Mouse (Mus musculus): ENCODE data around the gene Irx4. TPM values are rescaled to one million over a fixed set of nuclear protein-coding genes. Genes with fewer than 3 reads are reported as not detected.
A peak's percentile ranks its signal among the peaks of the same experiment; 100 is the strongest.

Irx4 gene
- polyA plus RNA-seq, 1 experiment from 2014 or later: 44.3 TPM

DNA sequence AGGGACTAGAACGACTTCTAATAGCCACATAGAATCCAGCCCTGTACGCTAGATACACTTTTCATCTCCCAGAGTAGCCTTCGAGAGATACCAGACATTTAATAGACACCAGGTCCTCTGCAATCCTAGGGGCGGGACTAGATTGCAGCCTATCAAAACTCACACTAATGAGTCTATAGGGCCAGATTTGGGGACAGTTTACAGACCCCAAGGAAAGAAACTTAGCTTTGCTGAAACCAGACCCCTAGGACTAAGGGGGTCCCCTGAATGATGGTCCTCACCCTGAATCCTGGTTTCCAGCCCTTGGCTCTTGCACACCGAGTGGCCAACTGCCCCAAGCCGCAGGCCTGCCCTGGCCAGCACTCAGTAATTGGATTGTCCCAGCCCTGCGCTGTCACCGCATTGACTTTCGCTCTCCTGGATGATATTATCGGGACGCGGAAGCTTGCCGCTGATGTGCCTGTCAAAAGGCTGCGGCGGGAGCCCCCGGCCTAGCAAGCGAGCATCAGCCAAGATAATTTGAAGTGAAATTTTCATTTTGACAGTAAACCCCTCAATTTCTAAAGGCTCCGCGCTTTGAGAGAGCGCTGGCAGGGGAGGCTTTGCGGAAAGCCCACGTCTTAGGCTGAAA is 10.3 kb downstream of the Irx4 start:
- H3K9ac ChIP-seq: peak overlapping the region; percentile 47
- no peaks in the 10 kb centered on the region for H3K36me3 ChIP-seq
- H3K4me1 ChIP-seq (replicated peaks): peaks cover 86% of the 10 kb centered on the region
- H3K4me3 ChIP-seq: peak overlapping the region; percentile 37
- no peak for ATAC-seq (replicated peaks; ENCODE audit: insufficient number of reproducible peaks, insufficient read depth, low FRiP score, low read depth)
- peaks cover 77% of the 10 kb centered on the region for H3K27me3 ChIP-seq
- 7% methylated on average over 22 of the region's 22 CpGs for WGBS
- H3K27ac ChIP-seq: peak overlapping the region; percentile 61
- H3K4me2 ChIP-seq: peak overlapping the region; percentile 65
- no peaks in the 10 kb centered on the region for H3K9me3 ChIP-seq (replicated peaks)

DNA sequence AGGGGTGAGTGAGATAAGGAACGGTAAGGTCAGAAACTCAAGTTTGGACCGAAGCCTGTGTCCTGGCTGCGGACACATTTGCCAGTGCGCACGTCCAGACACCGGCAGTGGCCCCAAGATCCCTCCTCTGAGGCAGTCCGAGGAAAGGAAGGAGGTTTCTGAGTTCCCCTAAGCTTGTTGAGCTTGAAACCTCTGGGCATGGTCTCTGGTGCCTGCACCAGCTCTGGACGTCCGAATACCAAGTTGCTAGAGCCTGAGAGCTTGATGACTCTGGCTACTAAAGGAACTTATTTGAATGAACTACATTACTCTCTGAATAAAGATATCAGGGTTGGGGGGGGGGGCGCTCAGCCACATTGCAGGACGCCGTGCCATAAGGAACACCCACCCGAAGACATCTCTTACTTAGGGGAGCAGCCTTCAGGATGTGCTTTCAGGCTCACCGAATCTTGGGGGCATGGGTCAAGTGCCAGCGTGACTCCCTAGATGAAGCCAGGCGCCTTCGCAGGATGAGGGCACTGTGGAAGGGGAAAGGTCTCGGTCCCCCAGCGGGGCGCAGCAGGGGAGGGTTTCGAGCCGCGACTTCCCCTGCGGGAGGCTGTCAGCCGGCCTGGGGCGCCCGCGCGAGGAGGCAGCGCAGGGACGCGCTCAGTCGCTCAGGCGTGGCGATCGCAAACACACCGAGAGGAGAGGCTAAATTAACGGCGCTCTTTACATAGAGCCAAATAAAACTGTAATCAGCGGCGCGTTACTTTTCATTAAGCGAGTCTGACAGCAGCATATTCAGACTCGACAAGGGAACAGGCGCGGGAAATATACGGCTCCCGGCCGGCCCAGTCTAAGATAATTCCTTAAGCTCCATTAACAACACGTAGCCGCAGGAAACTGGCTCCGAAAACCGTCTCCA is 11.3 kb downstream of the Irx4 start:
- Histone ChIP-seq H3K4me3 (peak overlapping the region; percentile 37), H3K27me3 (peaks cover 68% of the 10 kb centered on the region), H3K4me1 (replicated peaks) (peaks cover 88% of the 10 kb centered on the region), H3K4me2 (peak overlapping the region; percentile 65), H3K27ac (peak overlapping the region; percentile 61), H3K9ac (peak overlapping the region; percentile 47), H3K9me3 (replicated peaks) (no peaks in the 10 kb centered on the region), H3K36me3 (no peaks in the 10 kb centered on the region)
- no peak for ATAC-seq (replicated peaks; ENCODE audit: insufficient number of reproducible peaks, insufficient read depth, low FRiP score, low read depth)
- 2% methylated on average over 53 of the region's 53 CpGs for WGBS

DNA sequence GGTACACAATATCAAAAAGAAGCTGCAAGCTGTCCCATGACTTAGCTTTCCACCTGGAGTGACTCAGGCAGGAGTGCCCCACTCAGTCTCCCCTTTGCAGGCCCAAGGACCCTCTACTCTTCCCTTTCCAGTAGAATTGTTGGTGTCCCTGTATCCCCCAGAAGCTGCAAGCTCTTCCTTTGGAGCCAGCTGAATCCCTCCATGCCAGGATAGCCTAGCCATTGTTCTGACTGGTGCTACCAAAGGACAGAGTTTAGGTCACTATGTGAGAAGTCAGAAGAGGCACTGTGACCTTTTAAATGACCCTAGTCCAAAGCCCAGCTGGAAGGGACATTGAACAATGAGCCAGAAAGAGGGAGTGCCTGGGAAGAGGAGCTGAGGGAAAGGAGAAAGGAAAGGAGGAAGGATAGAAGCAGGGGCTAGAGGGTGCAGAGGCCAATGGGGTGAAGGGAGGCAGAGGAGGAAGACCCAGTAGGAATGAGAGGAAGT is 12.6 kb downstream of the Irx4 start:
- H3K4me2 ChIP-seq: 0 out of 2 replicates have a peak overlapping the region, but pooled peaks have one; percentile 65
- peaks cover 84% of the 10 kb centered on the region for H3K4me1 ChIP-seq (replicated peaks)
- no peaks in the 10 kb centered on the region for H3K36me3 ChIP-seq
- H3K27ac ChIP-seq: peak overlapping the region; percentile 61; the same call in 1 of the 2 replicates
- no peaks in the 10 kb centered on the region for H3K9me3 ChIP-seq (replicated peaks)
- H3K4me3 ChIP-seq: no peak overlapping the region
- H3K9ac ChIP-seq: no peak overlapping the region
- H3K27me3 ChIP-seq: peaks cover 56% of the 10 kb centered on the region
- ATAC-seq (replicated peaks; ENCODE audit: insufficient number of reproducible peaks, insufficient read depth, low FRiP score, low read depth): no peak

DNA sequence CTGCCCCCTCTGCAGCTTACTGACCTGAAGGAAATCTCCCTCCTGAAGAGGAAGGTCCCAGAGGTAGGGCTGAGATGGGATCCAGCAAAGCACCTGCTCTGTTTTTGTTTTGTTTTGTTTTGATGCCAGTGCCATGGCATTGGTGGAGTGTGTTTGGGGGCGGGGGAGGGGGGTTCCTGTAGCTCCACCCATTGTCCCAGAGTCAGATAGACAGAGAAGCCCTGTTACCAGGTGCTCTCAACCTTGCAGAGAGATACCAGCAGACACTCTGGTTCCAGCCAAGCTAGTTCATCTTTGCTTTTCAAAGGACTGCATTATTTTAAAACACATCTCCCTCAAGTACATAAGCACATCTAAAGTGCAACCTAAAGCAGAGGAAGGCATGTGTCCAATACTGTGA is 13.3 kb downstream of the Irx4 start:
- H3K9ac ChIP-seq: no peak overlapping the region
- peaks cover 49% of the 10 kb centered on the region for H3K27me3 ChIP-seq
- 24% methylated on average over 1 of the region's 1 CpGs for WGBS
- no peak overlapping the region for H3K4me2 ChIP-seq
- no peak overlapping the region for H3K4me3 ChIP-seq
- H3K4me1 ChIP-seq (replicated peaks): peaks cover 82% of the 10 kb centered on the region
- no peaks in the 10 kb centered on the region for H3K36me3 ChIP-seq
- no peak for ATAC-seq (replicated peaks; ENCODE audit: insufficient number of reproducible peaks, insufficient read depth, low FRiP score, low read depth)
- H3K27ac ChIP-seq: no peak overlapping the region
- no peaks in the 10 kb centered on the region for H3K9me3 ChIP-seq (replicated peaks)

DNA sequence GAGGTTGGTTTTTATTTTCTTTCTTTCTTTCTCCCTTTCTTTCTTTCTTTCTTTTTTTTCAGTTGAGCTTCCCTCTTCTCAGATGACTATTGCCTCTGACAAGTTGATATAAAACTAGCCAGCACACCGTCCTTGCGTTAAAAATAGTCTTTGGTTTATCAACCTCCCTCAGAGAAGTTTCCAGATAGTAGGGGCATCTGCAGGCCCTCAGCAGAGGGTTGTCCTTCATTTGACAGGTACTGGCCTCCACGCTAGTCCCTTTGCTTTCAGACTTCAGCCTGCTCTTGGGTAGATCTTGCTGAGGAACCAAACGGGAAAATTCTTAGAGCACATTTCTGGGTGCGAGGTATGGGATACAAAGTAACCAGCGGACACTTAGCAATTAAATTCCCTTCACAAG is 17.1 kb downstream of the Irx4 start:
- Histone ChIP-seq H3K36me3 (no peaks in the 10 kb centered on the region), H3K27ac (peak overlapping the region; percentile 82), H3K4me3 (no peak overlapping the region), H3K9ac (no peak overlapping the region), H3K27me3 (peaks cover 20% of the 10 kb centered on the region), H3K9me3 (replicated peaks) (no peaks in the 10 kb centered on the region), H3K4me1 (replicated peaks) (peaks cover 56% of the 10 kb centered on the region), H3K4me2 (no peak overlapping the region)
- ATAC-seq (replicated peaks; ENCODE audit: insufficient number of reproducible peaks, insufficient read depth, low FRiP score, low read depth): peak; percentile 63
- 33% methylated on average over 6 of the region's 6 CpGs for WGBS

DNA sequence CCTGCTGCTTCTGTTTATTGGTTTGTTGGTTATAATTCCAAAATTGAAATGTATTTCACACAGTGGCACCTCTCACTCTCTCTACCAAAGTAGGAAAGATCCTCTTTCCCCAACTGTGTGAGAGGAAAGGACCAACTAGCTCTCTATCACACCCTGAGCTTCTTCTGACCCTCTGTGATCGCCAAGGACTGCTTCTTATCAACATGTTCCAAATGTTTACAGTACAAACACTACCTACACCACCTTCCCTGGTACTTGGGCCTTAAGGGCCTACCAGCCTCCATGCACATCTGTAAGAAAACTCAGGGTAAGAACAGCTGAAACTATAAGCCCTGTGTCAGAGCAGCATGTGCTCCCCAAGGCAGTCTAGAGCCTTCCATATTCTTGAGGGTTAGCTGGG is 17.5 kb downstream of the Irx4 start:
- Histone ChIP-seq H3K4me1 (replicated peaks) (peaks cover 57% of the 10 kb centered on the region), H3K4me3 (no peak overlapping the region), H3K36me3 (no peaks in the 10 kb centered on the region), H3K27me3 (peaks cover 16% of the 10 kb centered on the region), H3K9ac (no peak overlapping the region), H3K27ac (peak overlapping the region; percentile 82), H3K4me2 (no peak overlapping the region), H3K9me3 (replicated peaks) (no peaks in the 10 kb centered on the region)
- no peak for ATAC-seq (replicated peaks; ENCODE audit: insufficient number of reproducible peaks, insufficient read depth, low FRiP score, low read depth)
- 16% methylated on average over 1 of the region's 1 CpGs for WGBS

DNA sequence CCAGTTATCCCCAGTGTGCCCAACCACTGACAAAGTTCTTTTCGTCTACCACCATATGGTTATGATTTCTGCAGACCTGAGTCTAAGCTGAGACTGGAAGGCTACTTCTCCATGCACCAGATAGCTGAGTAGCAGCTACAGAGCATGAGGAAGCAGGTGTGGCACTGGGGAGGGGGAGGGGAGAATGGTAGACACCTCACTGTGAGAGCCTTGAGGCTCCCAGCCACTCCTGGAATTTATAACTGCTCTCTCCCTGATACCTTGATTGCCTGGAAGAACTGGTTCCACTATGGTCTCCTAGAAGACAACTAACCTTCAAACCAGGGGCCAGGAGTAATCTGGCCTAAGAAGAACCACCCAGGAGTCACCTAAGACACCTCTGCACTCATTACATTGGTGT is 18.9 kb downstream of the Irx4 start:
- H3K4me2 ChIP-seq: no peak overlapping the region
- H3K27me3 ChIP-seq: peaks cover 2% of the 10 kb centered on the region
- no peaks in the 10 kb centered on the region for H3K36me3 ChIP-seq
- H3K4me3 ChIP-seq: no peak overlapping the region
- H3K9me3 ChIP-seq (replicated peaks): no peaks in the 10 kb centered on the region
- peaks cover 54% of the 10 kb centered on the region for H3K4me1 ChIP-seq (replicated peaks)
- H3K9ac ChIP-seq: no peak overlapping the region
- no peak overlapping the region for H3K27ac ChIP-seq
- WGBS: 75% methylated on average over 1 of the region's 1 CpGs
- no peak for ATAC-seq (replicated peaks; ENCODE audit: insufficient number of reproducible peaks, insufficient read depth, low FRiP score, low read depth)

DNA sequence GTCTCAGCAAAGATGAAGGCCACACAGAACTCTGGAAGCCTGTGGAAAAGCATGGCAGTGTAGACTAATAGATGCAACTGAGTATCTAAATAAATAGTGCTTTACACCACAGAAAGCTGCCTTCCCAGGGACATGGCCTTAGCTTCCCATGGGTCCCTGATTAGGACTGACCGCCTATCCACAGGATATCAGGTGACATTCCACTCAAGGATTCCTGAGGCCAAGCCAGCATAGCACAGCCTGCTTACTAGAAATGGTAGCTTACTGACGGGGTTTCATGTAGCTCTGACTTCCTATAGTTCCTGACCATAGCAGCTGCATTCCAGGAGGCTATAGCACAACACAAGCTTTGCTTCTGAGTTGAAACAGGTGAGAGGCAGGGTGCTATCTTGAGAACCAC is 22.1 kb downstream of the Irx4 start:
- no peak for ATAC-seq (replicated peaks; ENCODE audit: insufficient number of reproducible peaks, insufficient read depth, low FRiP score, low read depth)
- Histone ChIP-seq H3K4me2 (no peak overlapping the region), H3K36me3 (no peaks in the 10 kb centered on the region), H3K4me1 (replicated peaks) (peaks cover 34% of the 10 kb centered on the region), H3K4me3 (no peak overlapping the region), H3K27me3 (no peaks in the 10 kb centered on the region), H3K9ac (no peak overlapping the region), H3K27ac (peak overlapping the region; percentile 66), H3K9me3 (replicated peaks) (no peaks in the 10 kb centered on the region)
- 31% methylated on average over 2 of the region's 2 CpGs for WGBS

DNA sequence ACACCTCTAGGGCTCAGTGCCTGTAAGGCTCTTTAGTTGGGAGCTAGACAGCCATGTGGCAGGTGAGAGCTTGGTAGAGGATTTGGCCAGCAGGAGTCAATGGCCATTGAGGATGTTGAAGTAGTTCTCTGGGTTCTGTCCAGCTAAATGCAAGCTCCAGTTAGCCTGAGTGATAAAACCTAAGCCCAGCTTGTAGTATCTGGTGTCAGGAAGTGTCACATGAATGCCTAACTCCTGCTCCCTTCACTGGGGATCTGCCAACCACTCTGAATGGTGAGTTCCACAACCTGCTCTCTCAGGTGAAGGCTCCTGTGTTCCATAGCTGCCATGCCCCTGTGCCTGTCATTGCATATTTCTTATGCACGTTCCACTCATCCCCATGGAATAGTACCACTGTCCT is 23.3 kb downstream of the Irx4 start:
- no peak overlapping the region for H3K9ac ChIP-seq
- H3K9me3 ChIP-seq (replicated peaks): no peaks in the 10 kb centered on the region
- peaks cover 37% of the 10 kb centered on the region for H3K4me1 ChIP-seq (replicated peaks)
- no peaks in the 10 kb centered on the region for H3K27me3 ChIP-seq
- peak overlapping the region; percentile 38; the same call in 1 of the 2 replicates for H3K27ac ChIP-seq
- ATAC-seq (replicated peaks; ENCODE audit: insufficient number of reproducible peaks, insufficient read depth, low FRiP score, low read depth): no peak
- no peaks in the 10 kb centered on the region for H3K36me3 ChIP-seq
- WGBS: 84% methylated on average over 1 of the region's 1 CpGs
- no peak overlapping the region for H3K4me3 ChIP-seq
- H3K4me2 ChIP-seq: no peak overlapping the region

DNA sequence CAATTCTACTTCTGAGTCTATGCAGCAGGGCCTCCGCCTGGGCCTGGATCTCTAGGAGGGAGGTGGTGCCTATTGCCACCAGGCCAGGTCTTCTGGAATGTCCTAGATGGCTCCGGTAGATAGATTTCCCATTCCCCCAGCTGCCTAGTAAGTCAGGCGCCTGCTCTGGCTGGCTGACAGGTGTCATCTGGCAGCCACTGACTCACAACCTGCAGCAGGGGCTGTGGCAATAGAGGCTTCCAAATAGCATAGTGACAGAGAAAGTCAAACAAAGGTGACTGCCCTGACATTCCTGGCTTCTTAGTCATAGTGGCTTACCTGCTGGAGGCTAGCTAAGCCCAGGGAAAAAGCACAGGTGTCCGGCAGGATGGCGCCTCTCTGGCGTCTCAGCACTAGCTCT is 29.9 kb downstream of the Irx4 start:
- H3K4me3 ChIP-seq: no peak overlapping the region
- no peaks in the 10 kb centered on the region for H3K27me3 ChIP-seq
- H3K27ac ChIP-seq: peak overlapping the region; percentile 80
- no peaks in the 10 kb centered on the region for H3K9me3 ChIP-seq (replicated peaks)
- no peak overlapping the region for H3K4me2 ChIP-seq
- H3K36me3 ChIP-seq: no peaks in the 10 kb centered on the region
- H3K9ac ChIP-seq: no peak overlapping the region
- peak; percentile 54 for ATAC-seq (replicated peaks; ENCODE audit: insufficient number of reproducible peaks, insufficient read depth, low FRiP score, low read depth)
- WGBS: 70% methylated on average over 6 of the region's 6 CpGs
- H3K4me1 ChIP-seq (replicated peaks): peaks cover 36% of the 10 kb centered on the region

DNA sequence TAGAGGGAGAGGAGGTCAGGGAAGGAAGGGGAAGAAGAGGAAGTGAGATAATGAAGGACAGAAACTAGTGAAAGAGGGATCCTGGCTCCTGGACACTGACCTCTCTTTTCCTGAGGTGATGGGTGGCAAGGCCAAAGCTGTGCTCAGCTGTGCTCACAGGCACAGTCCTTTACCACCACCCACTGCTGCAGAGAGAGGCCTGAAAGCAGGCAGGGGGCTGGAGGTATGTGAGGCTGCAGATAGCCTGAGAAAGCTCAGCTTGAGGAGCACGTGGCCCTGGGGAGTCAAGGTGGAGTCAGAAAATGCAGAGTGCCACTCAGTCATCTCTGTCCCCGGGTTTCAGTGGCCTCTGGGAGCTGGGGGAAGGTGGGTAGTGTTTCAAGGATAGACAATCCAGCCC is 30.8 kb downstream of the Irx4 start:
- 8% methylated on average over 2 of the region's 2 CpGs for WGBS
- Histone ChIP-seq H3K9me3 (replicated peaks) (no peaks in the 10 kb centered on the region), H3K4me3 (no peak overlapping the region), H3K4me2 (no peak overlapping the region), H3K9ac (no peak overlapping the region), H3K4me1 (replicated peaks) (peaks cover 36% of the 10 kb centered on the region), H3K27me3 (no peaks in the 10 kb centered on the region), H3K36me3 (no peaks in the 10 kb centered on the region), H3K27ac (peak overlapping the region; percentile 80)
- peak; percentile 48; the same call in 1 of the 2 replicates for ATAC-seq (replicated peaks; ENCODE audit: insufficient number of reproducible peaks, insufficient read depth, low FRiP score, low read depth)

Data from heart, embryonic 15.5 days (tissue).